8 mouse cellular contexts compared by ENCODE assay signal in genomic region chr19:38837171-38837641, GRCm38 (mm10). TPM values are rescaled to one million over a fixed set of nuclear protein-coding genes. Genes with fewer than 3 reads are reported as not detected.
DNase-seq lines count a peak whose midpoint lies in the region; ATAC-seq and TF ChIP-seq lines count a peak whose summit lies in the region.

No protein-coding gene starts in this region.

- peak; percentile 70 for DNase-seq in ES-CJ7 (ENCODE audit: low read depth, low spot score)
- peak; percentile 80 for DNase-seq in brain, embryonic 14.5 days (ENCODE audit: low read depth)
- DNase-seq in thymus, adult 2 months, result peak; percentile 20

- no peaks in the 10 kb centered on the region for H3K36me3 ChIP-seq in heart, embryonic 14.5 days (ENCODE audit: control insufficient read depth, insufficient read depth, low read length)
- H3K36me3 ChIP-seq in kidney, embryonic 16.5 days (ENCODE audit: insufficient read depth, low read length), result no peaks in the 10 kb centered on the region
- H3K36me3 ChIP-seq in liver, embryonic 15.5 days (replicated peaks), result no peaks in the 10 kb centered on the region
- H3K36me3 ChIP-seq in neural tube, embryonic 12.5 days, result no peaks in the 10 kb centered on the region
- H3K36me3 ChIP-seq in thymus, adult 2 months (ENCODE audit: control insufficient read depth, insufficient read depth, low read length), result no peaks in the 10 kb centered on the region

- H3K9me3 ChIP-seq in heart, embryonic 14.5 days (ENCODE audit: control insufficient read depth, low read length), result no peaks in the 10 kb centered on the region
- H3K9me3 ChIP-seq in kidney, embryonic 16.5 days (ENCODE audit: low read length), result no peaks in the 10 kb centered on the region
- no peaks in the 10 kb centered on the region for H3K9me3 ChIP-seq in liver, embryonic 15.5 days (replicated peaks)
- no peaks in the 10 kb centered on the region for H3K9me3 ChIP-seq in neural tube, embryonic 12.5 days

- no peak for TF ChIP-seq CTCF in brain, embryonic 14.5 days (IDR thresholded peaks at IDR 0.05; ENCODE audit: borderline replicate concordance, extremely low read depth, insufficient read depth, insufficient read length)
- TF ChIP-seq CTCF in thymus, adult 2 months (IDR thresholded peaks at IDR 0.05; ENCODE audit: borderline replicate concordance, control insufficient read depth, extremely low read depth, insufficient read depth, low read length, poor library complexity), result no peak

- TF ChIP-seq POLR2A in brain, embryonic 14.5 days (IDR thresholded peaks at IDR 0.05; ENCODE audit: borderline replicate concordance, extremely low read depth, insufficient read depth, insufficient read length, poor library complexity, severe bottlenecking), result 0 out of 2 replicates have a peak, but pooled peaks have one; percentile 7
- TF ChIP-seq POLR2A in thymus, adult 2 months (IDR thresholded peaks at IDR 0.05; ENCODE audit: control insufficient read depth, extremely low read depth, insufficient read depth, low read length, poor library complexity), result no peak

- H3K4me3 ChIP-seq in heart, embryonic 14.5 days (ENCODE audit: control insufficient read depth in 1 of 2, insufficient read depth in 1 of 2, low read depth in 1 of 2, low read length in 2 of 2), result peak overlapping the region; percentile 82 to 91
- peak overlapping the region; percentile 82 for H3K4me3 ChIP-seq in kidney, embryonic 16.5 days (ENCODE audit: low read length)
- H3K4me3 ChIP-seq in liver, embryonic 15.5 days (replicated peaks), result peak overlapping the region; percentile 94
- peak overlapping the region; percentile 89 for H3K4me3 ChIP-seq in neural tube, embryonic 12.5 days
- peak overlapping the region; percentile 81 for H3K4me3 ChIP-seq in thymus, adult 2 months (ENCODE audit: control insufficient read depth, insufficient read depth, low read length)

- peak; percentile 37 for ATAC-seq in erythroid progenitor cell, adult 5-6 weeks (replicated peaks; ENCODE audit: low FRiP score, poor library complexity, severe bottlenecking)
- peak; percentile 61 for ATAC-seq in heart, embryonic 14.5 days (ENCODE audit: insufficient number of reproducible peaks, insufficient read depth, low FRiP score, low read depth)
- ATAC-seq in kidney, embryonic 16.5 days (ENCODE audit: low FRiP score, low TSS enrichment), result peak; percentile 72
- peak; percentile 38 for ATAC-seq in liver, embryonic 15.5 days (ENCODE audit: insufficient read depth)
- ATAC-seq in neural tube, embryonic 12.5 days (ENCODE audit: low FRiP score, low read depth), result peak; percentile 59

- peak overlapping the region; percentile 89 for H3K9ac ChIP-seq in heart, embryonic 14.5 days (ENCODE audit: low read length)
- H3K9ac ChIP-seq in kidney, embryonic 16.5 days (replicated peaks; ENCODE audit: low read length), result peak overlapping the region; percentile 75
- peak overlapping the region; percentile 93 for H3K9ac ChIP-seq in liver, embryonic 15.5 days
- peak overlapping the region; percentile 87 for H3K9ac ChIP-seq in neural tube, embryonic 12.5 days

- H3K4me1 ChIP-seq in heart, embryonic 14.5 days (ENCODE audit: control insufficient read depth in 2 of 2, insufficient read depth in 2 of 2, low read length in 2 of 2), result 0 out of 4 replicates have a peak, but pooled peaks cover 0 to 6% of the 10 kb centered on the region in 2 experiments
- H3K4me1 ChIP-seq in kidney, embryonic 16.5 days (ENCODE audit: insufficient read depth, low read length), result peaks cover 3% of the 10 kb centered on the region
- peaks cover 36% of the 10 kb centered on the region for H3K4me1 ChIP-seq in liver, embryonic 15.5 days (replicated peaks)
- no peaks in the 10 kb centered on the region; the same call in 1 of the 2 replicates for H3K4me1 ChIP-seq in neural tube, embryonic 12.5 days
- 0 out of 2 replicates have a peak, but pooled peaks cover 3% of the 10 kb centered on the region for H3K4me1 ChIP-seq in thymus, adult 2 months (replicated peaks; ENCODE audit: control insufficient read depth, insufficient read depth, low read length)

- WGBS in heart, embryonic 14.5 days, result under 1% methylated on average over 54 of the region's 54 CpGs
- 0% methylated on average over 54 of the region's 54 CpGs for WGBS in kidney, embryonic 16.5 days
- 1% methylated on average over 54 of the region's 54 CpGs for WGBS in liver, embryonic 15.5 days (ENCODE audit: insufficient replicate concordance)
- WGBS in neural tube, embryonic 12.5 days, result under 1% methylated on average over 54 of the region's 54 CpGs
- WGBS in thymus, adult 2 months, result 4% methylated on average over 54 of the region's 54 CpGs

- peak overlapping the region; percentile 65 for H3K4me2 ChIP-seq in heart, embryonic 14.5 days (ENCODE audit: low read length)
- H3K4me2 ChIP-seq in kidney, embryonic 16.5 days (replicated peaks; ENCODE audit: low read depth, low read length), result peak overlapping the region; percentile 75
- peak overlapping the region; percentile 95 for H3K4me2 ChIP-seq in liver, embryonic 15.5 days
- peak overlapping the region; percentile 72 for H3K4me2 ChIP-seq in neural tube, embryonic 12.5 days (replicated peaks)

- no peaks in the 10 kb centered on the region for H3K27me3 ChIP-seq in heart, embryonic 14.5 days (ENCODE audit: control insufficient read depth, insufficient read depth, low read length)
- no peaks in the 10 kb centered on the region for H3K27me3 ChIP-seq in kidney, embryonic 16.5 days (ENCODE audit: insufficient read depth, low read length)
- H3K27me3 ChIP-seq in liver, embryonic 15.5 days, result no peaks in the 10 kb centered on the region
- H3K27me3 ChIP-seq in neural tube, embryonic 12.5 days (replicated peaks), result no peaks in the 10 kb centered on the region
- peaks cover 6% of the 10 kb centered on the region for H3K27me3 ChIP-seq in thymus, adult 2 months (ENCODE audit: control insufficient read depth, insufficient read depth, low read length)

- H3K27ac ChIP-seq in heart, embryonic 14.5 days (replicated peaks in 1 of 2; ENCODE audit: control insufficient read depth in 1 of 2, insufficient read depth in 1 of 2, low read depth in 2 of 2, low read length in 2 of 2), result peak overlapping the region; percentile 76 to 89
- peak overlapping the region; percentile 81 for H3K27ac ChIP-seq in kidney, embryonic 16.5 days (ENCODE audit: low read length)
- H3K27ac ChIP-seq in liver, embryonic 15.5 days (replicated peaks), result peak overlapping the region; percentile 96
- H3K27ac ChIP-seq in neural tube, embryonic 12.5 days, result peak overlapping the region; percentile 74; the same call in 1 of the 2 replicates
- no peak overlapping the region for H3K27ac ChIP-seq in thymus, adult 2 months (ENCODE audit: control insufficient read depth, insufficient read depth, low read length)

RNA-seq across cellular contexts. Expression of gene Tbc1d12, which starts 0.8 kb away (rescaled TPM):
- polyA plus RNA-seq in brain, embryonic 14.5 days (2012; rRNA removed), result 10.1 and 12.1 TPM in 2 replicates
- 6.5 and 9.2 TPM in 2 replicates for total RNA-seq in erythroid progenitor cell, adult 5-6 weeks (2015; ENCODE audit: low replicate concordance)
- 11.9 and 13.0 TPM in 2 replicates for total RNA-seq in erythroid progenitor cell, adult 5-6 weeks (2017; ENCODE audit: low replicate concordance)
- 2.1 and 2.8 TPM in 2 replicates for polyA plus RNA-seq in heart, embryonic 14.5 days (2014; fragmentation: Nextera tagmentation; extraction: Ambion mirVana)
- polyA plus RNA-seq in kidney, embryonic 16.5 days (2015; fragmentation: Nextera tagmentation; extraction: Ambion mirVana), result 2.0 and 2.2 TPM in 2 replicates
- polyA plus RNA-seq in liver, embryonic 15.5 days (2015; fragmentation: Nextera tagmentation; extraction: Ambion mirVana), result 1.1 and 1.2 TPM in 2 replicates
- polyA plus RNA-seq in neural tube, embryonic 12.5 days (2016; fragmentation: Nextera tagmentation; extraction: Ambion mirVana), result 5.6 and 6.6 TPM in 2 replicates
- polyA plus RNA-seq in thymus, adult 2 months (2012; rRNA removed), result 1.2 and 1.6 TPM in 2 replicates

RNA-seq across cellular contexts. Expression of gene Noc3l, which starts 18.2 kb away (rescaled TPM):
- 11.3 and 13.1 TPM in 2 replicates for polyA plus RNA-seq in brain, embryonic 14.5 days (2012; rRNA removed)
- 4.0 and 8.0 TPM in 2 replicates for total RNA-seq in erythroid progenitor cell, adult 5-6 weeks (2015; ENCODE audit: low replicate concordance)
- 9.1 and 9.2 TPM in 2 replicates for total RNA-seq in erythroid progenitor cell, adult 5-6 weeks (2017; ENCODE audit: low replicate concordance)
- 4.1 and 4.3 TPM in 2 replicates for polyA plus RNA-seq in heart, embryonic 14.5 days (2014; fragmentation: Nextera tagmentation; extraction: Ambion mirVana)
- polyA plus RNA-seq in kidney, embryonic 16.5 days (2015; fragmentation: Nextera tagmentation; extraction: Ambion mirVana), result 7.8 and 8.0 TPM in 2 replicates
- polyA plus RNA-seq in liver, embryonic 15.5 days (2015; fragmentation: Nextera tagmentation; extraction: Ambion mirVana), result 3.1 and 3.2 TPM in 2 replicates
- 7.7 and 8.4 TPM in 2 replicates for polyA plus RNA-seq in neural tube, embryonic 12.5 days (2016; fragmentation: Nextera tagmentation; extraction: Ambion mirVana)
- 3.6 and 4.1 TPM in 2 replicates for polyA plus RNA-seq in thymus, adult 2 months (2012; rRNA removed)

Comparison
In these comparisons a context has a peak if more than half of its experiments do, and no peak if none do; other contexts are left out.
1. DNase-seq: peak in every context shown above with its lines; median percentile 80 in brain, embryonic 14.5 days; 70 in ES-CJ7; 20 in thymus, adult 2 months.